Mouse (Mus musculus): ENCODE data around the gene Prdm10. TPM values are rescaled to one million over a fixed set of nuclear protein-coding genes. Genes with fewer than 3 reads are reported as not detected.

Prdm10 gene
- polyA plus RNA-seq (2014; fragmentation: Nextera tagmentation; extraction: Ambion mirVana), result 6.2 and 7.7 TPM in 2 replicates

- Histone ChIP-seq H3K9ac (ENCODE audit: low read length) (peak within 1 kb of the TSS; percentile 95), H3K4me1 (ENCODE audit: control insufficient read depth, insufficient read depth, low read length) (peaks cover 5% of the 10 kb centered on the region; the same call in 1 of the 2 replicates), H3K27ac (replicated peaks; ENCODE audit: low read depth, low read length) (peak within 1 kb of the TSS; percentile 97), H3K27me3 (ENCODE audit: control insufficient read depth, insufficient read depth, low read length) (no peaks in the 10 kb centered on the region), H3K4me2 (ENCODE audit: low read depth, severe bottlenecking) (peak within 1 kb of the TSS; percentile 77), H3K36me3 (ENCODE audit: control insufficient read depth, insufficient read depth, low read length) (no peaks in the 10 kb centered on the region), H3K9me3 (ENCODE audit: control insufficient read depth, low read length) (no peaks in the 10 kb centered on the region), H3K4me3 (ENCODE audit: low read depth, low read length) (peak within 1 kb of the TSS; percentile 57)
- peak; percentile 96 for DNase-seq (ENCODE audit: low spot score)
- peak; percentile 95 for ATAC-seq (ENCODE audit: insufficient number of reproducible peaks, low FRiP score, low TSS enrichment, low read depth)
- WGBS, result under 1% methylated on average over 44 of the region's 45 CpGs
Observed at GRCm38 (mm10) chr9:31280366-31281010, at the start of gene Prdm10. Gene Prdm10, plus strand, starts transcription at chr9:31280538.

GRCm38 (mm10) chr9:31235030-31235429 lies 45.3 kb upstream of the Prdm10 start:
- Histone ChIP-seq H3K4me1 (ENCODE audit: control insufficient read depth, insufficient read depth, low read length) (no peaks in the 10 kb centered on the region), H3K4me3 (ENCODE audit: low read depth, low read length) (no peak overlapping the region), H3K4me2 (ENCODE audit: low read depth, severe bottlenecking) (no peak overlapping the region), H3K9me3 (ENCODE audit: control insufficient read depth, low read length) (no peaks in the 10 kb centered on the region), H3K36me3 (ENCODE audit: control insufficient read depth, insufficient read depth, low read length) (no peaks in the 10 kb centered on the region), H3K27ac (replicated peaks; ENCODE audit: low read depth, low read length) (no peak overlapping the region), H3K27me3 (ENCODE audit: control insufficient read depth, insufficient read depth, low read length) (no peaks in the 10 kb centered on the region), H3K9ac (ENCODE audit: low read length) (no peak overlapping the region)
- ATAC-seq (ENCODE audit: insufficient number of reproducible peaks, low FRiP score, low TSS enrichment, low read depth) (no peak), DNase-seq (ENCODE audit: low spot score) (no peak)
- WGBS, result 70% methylated on average over 4 of the region's 4 CpGs

- H3K9me3 ChIP-seq (ENCODE audit: control insufficient read depth, low read length), result no peaks in the 10 kb centered on the region
- 78% methylated on average over 9 of the region's 9 CpGs for WGBS
- no peaks in the 10 kb centered on the region for H3K36me3 ChIP-seq (ENCODE audit: control insufficient read depth, insufficient read depth, low read length)
- H3K4me1 ChIP-seq (ENCODE audit: control insufficient read depth, insufficient read depth, low read length), result no peaks in the 10 kb centered on the region
- H3K27ac ChIP-seq (replicated peaks; ENCODE audit: low read depth, low read length), result no peak overlapping the region
- no peak for DNase-seq (ENCODE audit: low spot score)
- no peaks in the 10 kb centered on the region for H3K27me3 ChIP-seq (ENCODE audit: control insufficient read depth, insufficient read depth, low read length)
- no peak overlapping the region for H3K4me2 ChIP-seq (ENCODE audit: low read depth, severe bottlenecking)
- no peak overlapping the region for H3K4me3 ChIP-seq (ENCODE audit: low read depth, low read length)
- ATAC-seq (ENCODE audit: insufficient number of reproducible peaks, low FRiP score, low TSS enrichment, low read depth), result no peak
- no peak overlapping the region for H3K9ac ChIP-seq (ENCODE audit: low read length)
Observed at GRCm38 (mm10) chr9:31235489-31235888, 44.8 kb upstream of the Prdm10 start.

- Histone ChIP-seq H3K4me2 (ENCODE audit: low read depth, severe bottlenecking) (no peak overlapping the region), H3K36me3 (ENCODE audit: control insufficient read depth, insufficient read depth, low read length) (no peaks in the 10 kb centered on the region), H3K27me3 (ENCODE audit: control insufficient read depth, insufficient read depth, low read length) (no peaks in the 10 kb centered on the region), H3K27ac (replicated peaks; ENCODE audit: low read depth, low read length) (no peak overlapping the region), H3K9ac (ENCODE audit: low read length) (no peak overlapping the region), H3K4me1 (ENCODE audit: control insufficient read depth, insufficient read depth, low read length) (no peaks in the 10 kb centered on the region), H3K9me3 (ENCODE audit: control insufficient read depth, low read length) (no peaks in the 10 kb centered on the region), H3K4me3 (ENCODE audit: low read depth, low read length) (no peak overlapping the region)
- DNase-seq (ENCODE audit: low spot score) (no peak), ATAC-seq (ENCODE audit: insufficient number of reproducible peaks, low FRiP score, low TSS enrichment, low read depth) (no peak)
- whole genome bisulfite sequencing, result 63% methylated on average over 5 of the region's 5 CpGs
Observed at GRCm38 (mm10) chr9:31236079-31236478, 44.3 kb upstream of the Prdm10 start.

GRCm38 (mm10) chr9:31238526-31238925 lies 41.8 kb upstream of the Prdm10 start:
- DNase-seq (ENCODE audit: low spot score), result no peak
- Histone ChIP-seq H3K4me3 (ENCODE audit: low read depth, low read length) (no peak overlapping the region), H3K27me3 (ENCODE audit: control insufficient read depth, insufficient read depth, low read length) (no peaks in the 10 kb centered on the region), H3K36me3 (ENCODE audit: control insufficient read depth, insufficient read depth, low read length) (no peaks in the 10 kb centered on the region), H3K4me1 (ENCODE audit: control insufficient read depth, insufficient read depth, low read length) (no peaks in the 10 kb centered on the region), H3K4me2 (ENCODE audit: low read depth, severe bottlenecking) (no peak overlapping the region), H3K9ac (ENCODE audit: low read length) (no peak overlapping the region), H3K27ac (replicated peaks; ENCODE audit: low read depth, low read length) (no peak overlapping the region), H3K9me3 (ENCODE audit: control insufficient read depth, low read length) (no peaks in the 10 kb centered on the region)
- WGBS, result 73% methylated on average over 2 of the region's 2 CpGs
- no peak for ATAC-seq (ENCODE audit: insufficient number of reproducible peaks, low FRiP score, low TSS enrichment, low read depth)

- no peak overlapping the region for H3K4me3 ChIP-seq (ENCODE audit: low read depth, low read length)
- H3K36me3 ChIP-seq (ENCODE audit: control insufficient read depth, insufficient read depth, low read length), result no peaks in the 10 kb centered on the region
- no peak for ATAC-seq (ENCODE audit: insufficient number of reproducible peaks, low FRiP score, low TSS enrichment, low read depth)
- H3K9me3 ChIP-seq (ENCODE audit: control insufficient read depth, low read length), result no peaks in the 10 kb centered on the region
- no peaks in the 10 kb centered on the region for H3K4me1 ChIP-seq (ENCODE audit: control insufficient read depth, insufficient read depth, low read length)
- H3K27ac ChIP-seq (replicated peaks; ENCODE audit: low read depth, low read length), result no peak overlapping the region
- no peak overlapping the region for H3K4me2 ChIP-seq (ENCODE audit: low read depth, severe bottlenecking)
- H3K9ac ChIP-seq (ENCODE audit: low read length), result no peak overlapping the region
- no peaks in the 10 kb centered on the region for H3K27me3 ChIP-seq (ENCODE audit: control insufficient read depth, insufficient read depth, low read length)
- no peak for DNase-seq (ENCODE audit: low spot score)
- WGBS, result 91% methylated on average over 2 of the region's 2 CpGs
Observed at GRCm38 (mm10) chr9:31239551-31239950, 40.8 kb upstream of the Prdm10 start.

- Histone ChIP-seq H3K27ac (replicated peaks; ENCODE audit: low read depth, low read length) (no peak overlapping the region), H3K4me1 (ENCODE audit: control insufficient read depth, insufficient read depth, low read length) (no peaks in the 10 kb centered on the region), H3K9ac (ENCODE audit: low read length) (no peak overlapping the region), H3K36me3 (ENCODE audit: control insufficient read depth, insufficient read depth, low read length) (no peaks in the 10 kb centered on the region), H3K4me2 (ENCODE audit: low read depth, severe bottlenecking) (no peak overlapping the region), H3K27me3 (ENCODE audit: control insufficient read depth, insufficient read depth, low read length) (no peaks in the 10 kb centered on the region), H3K4me3 (ENCODE audit: low read depth, low read length) (no peak overlapping the region), H3K9me3 (ENCODE audit: control insufficient read depth, low read length) (no peaks in the 10 kb centered on the region)
- ATAC-seq (ENCODE audit: insufficient number of reproducible peaks, low FRiP score, low TSS enrichment, low read depth) (no peak), DNase-seq (ENCODE audit: low spot score) (no peak)
- 92% methylated on average over 8 of the region's 8 CpGs for WGBS
Observed at GRCm38 (mm10) chr9:31240522-31241207, 39.7 kb upstream of the Prdm10 start.

- no peak overlapping the region for H3K9ac ChIP-seq (ENCODE audit: low read length)
- no peak for ATAC-seq (ENCODE audit: insufficient number of reproducible peaks, low FRiP score, low TSS enrichment, low read depth)
- no peaks in the 10 kb centered on the region for H3K36me3 ChIP-seq (ENCODE audit: control insufficient read depth, insufficient read depth, low read length)
- no peaks in the 10 kb centered on the region for H3K4me1 ChIP-seq (ENCODE audit: control insufficient read depth, insufficient read depth, low read length)
- no peak overlapping the region for H3K27ac ChIP-seq (replicated peaks; ENCODE audit: low read depth, low read length)
- H3K9me3 ChIP-seq (ENCODE audit: control insufficient read depth, low read length), result no peaks in the 10 kb centered on the region
- H3K4me2 ChIP-seq (ENCODE audit: low read depth, severe bottlenecking), result no peak overlapping the region
- WGBS, result 87% methylated on average over 7 of the region's 7 CpGs
- H3K27me3 ChIP-seq (ENCODE audit: control insufficient read depth, insufficient read depth, low read length), result no peaks in the 10 kb centered on the region
- no peak for DNase-seq (ENCODE audit: low spot score)
- no peak overlapping the region for H3K4me3 ChIP-seq (ENCODE audit: low read depth, low read length)
Observed at GRCm38 (mm10) chr9:31241208-31241699, 39.1 kb upstream of the Prdm10 start.

Data from limb, embryonic 11.5 days (tissue).